Mouse (Mus musculus) lung, postnatal 4 days (tissue): ENCODE data around the gene Phf13.

ENCODE experiments used
- DNase-seq, 2 experiments: peaks; one replicate each; pipeline ENCODE4 v3.0.0; 2021

The Phf13 gene

GRCm38 (mm10) chr4:151988342-151989109 lies 7.5 kb downstream of the Phf13 start, which contains the start of gene Thap3:
TSS of gene Thap3 (minus strand) at chr4:151988997.
- peak; percentile 89 for DNase-seq

- DNase-seq: no peak
These were observed 8.1 kb downstream of the Phf13 start for GRCm38 (mm10) chr4:151988014-151988341.

GRCm38 (mm10) chr4:151986650-151987049 lies 9.4 kb downstream of the Phf13 start:
- no peak for DNase-seq

- peak; percentile 28 to 56 for DNase-seq
These were observed 10.2 kb downstream of the Phf13 start for GRCm38 (mm10) chr4:151985886-151986285.

- DNase-seq: peak in 1 of 2 experiments; percentile 55
These were observed 12.5 kb downstream of the Phf13 start for GRCm38 (mm10) chr4:151983560-151983959.

- DNase-seq: no peak
These were observed 13.0 kb downstream of the Phf13 start for GRCm38 (mm10) chr4:151983043-151983442.

- peak; percentile 83 to 86 for DNase-seq
These were observed 14.7 kb downstream of the Phf13 start for GRCm38 (mm10) chr4:151981363-151981762.

- DNase-seq: no peak
These were observed 15.4 kb downstream of the Phf13 start for GRCm38 (mm10) chr4:151980699-151981098.

GRCm38 (mm10) chr4:151977748-151978147 lies 18.3 kb downstream of the Phf13 start:
- peak; percentile 74 to 89 for DNase-seq

- peak in 1 of 2 experiments; percentile 51 for DNase-seq
These were observed 20.6 kb downstream of the Phf13 start for GRCm38 (mm10) chr4:151975441-151975840.

GRCm38 (mm10) chr4:151972221-151972967 lies 23.7 kb downstream of the Phf13 start:
- DNase-seq: peak in 1 of 2 experiments; percentile 50

- no peak for DNase-seq
These were observed 27.7 kb downstream of the Phf13 start for GRCm38 (mm10) chr4:151968204-151968921.

GRCm38 (mm10) chr4:151962817-151963216 lies 33.2 kb downstream of the Phf13 start:
- DNase-seq: peak in 1 of 2 experiments; percentile 24

- DNase-seq: peak in 1 of 2 experiments; percentile 20
These were observed 35.6 kb downstream of the Phf13 start for GRCm38 (mm10) chr4:151960513-151960854.

GRCm38 (mm10) chr4:151959849-151960512 lies 36.1 kb downstream of the Phf13 start:
- no peak for DNase-seq

- no peak for DNase-seq
These were observed 38.3 kb downstream of the Phf13 start for GRCm38 (mm10) chr4:151957584-151958315.

- no peak for DNase-seq
These were observed 40.3 kb downstream of the Phf13 start for GRCm38 (mm10) chr4:151955791-151956190.

GRCm38 (mm10) chr4:151953209-151953608 lies 42.8 kb downstream of the Phf13 start:
- no peak for DNase-seq

- no peak for DNase-seq
These were observed 47.3 kb downstream of the Phf13 start for GRCm38 (mm10) chr4:151948497-151949471.

GRCm38 (mm10) chr4:151946211-151946610 lies 49.8 kb downstream of the Phf13 start:
- DNase-seq: no peak
